Mouse (Mus musculus) midbrain, postnatal 0 days (tissue): ENCODE results near the gene Tekt3. TPM values are rescaled to one million over a fixed set of nuclear protein-coding genes. Genes with fewer than 3 reads are reported as not detected.

ENCODE experiments used
- ATAC-seq: fragments of 200-750 bp; cut with Nextera tagmentation; 2 replicates; pipeline ENCODE4 v1.8.0; 2017; ENCODE audit warnings: moderate number of reproducible peaks, mild to moderate bottlenecking, moderate TSS enrichment, moderate library complexity; ENCODE audit not compliant: low FRiP score
- DNase-seq: peaks from one replicate; pipeline ENCODE4 v3.0.0-alpha.2; 2015; ENCODE audit warnings: low spot score
- H3K27ac ChIP-seq: fragments of 300-500 bp; sonication (generic); 2 replicates; pipeline ENCODE4 v1.5.1; 2014; ENCODE audit warnings: low read depth, mild to moderate bottlenecking, low read length, mixed read lengths
- H3K27me3 ChIP-seq: fragments of 300-500 bp; sonication (generic); 2 replicates; pipeline ENCODE4 v1.6.1; 2014; ENCODE audit warnings: low read length, control low read depth, mixed read lengths; ENCODE audit not compliant: insufficient read depth
- H3K36me3 ChIP-seq: fragments of 300-500 bp; sonication (generic); 2 replicates; pipeline ENCODE4 v1.6.1; 2014; ENCODE audit warnings: low read length, control low read depth, mixed read lengths; ENCODE audit not compliant: insufficient read depth
- H3K4me1 ChIP-seq: fragments of 300-500 bp; sonication (generic); 2 replicates; pipeline ENCODE4 v1.6.1; 2014; ENCODE audit warnings: mild to moderate bottlenecking, control low read depth, antibody characterized with exemption, low read length, mixed read lengths; ENCODE audit not compliant: insufficient read depth
- H3K4me2 ChIP-seq: fragments of 300-500 bp; sonication (generic); 2 replicates; pipeline ENCODE4 v1.6.1; 2014; ENCODE audit warnings: low read depth, mild to moderate bottlenecking, low read length, mixed read lengths; ENCODE audit not compliant: poor library complexity, severe bottlenecking
- H3K4me3 ChIP-seq: fragments of 300-500 bp; sonication (generic); 2 replicates; pipeline ENCODE4 v1.5.1; 2014; ENCODE audit warnings: low read depth, mild to moderate bottlenecking, low read length, moderate library complexity
- H3K9ac ChIP-seq: fragments of 300-500 bp; sonication (generic); replicated peaks from 2 replicates; pipeline ENCODE4 v1.6.1; 2014; ENCODE audit warnings: mild to moderate bottlenecking, low read length, moderate library complexity, mixed read lengths; ENCODE audit not compliant: poor library complexity, severe bottlenecking
- H3K9me3 ChIP-seq: fragments of 300-500 bp; sonication (generic); 2 replicates; pipeline ENCODE4 v1.6.1; 2016; ENCODE audit warnings: low read length, control low read depth
- CTCF ChIP-seq: IDR thresholded peaks from 2 replicates; pipeline ENCODE4 v1.5.1; 2016; ENCODE audit warnings: antibody characterized with exemption, mild to moderate bottlenecking
- WGBS: fragments of 180-500 bp; shearing (Covaris S2); extraction: QIAGEN DNeasy Blood & Tissue Kit; methylation state at CpG from one replicate; pipeline ENCODE4 v1.1.7; 2014; 5-methylcytosine and 5-hydroxymethylcytosine counted together
- polyA plus RNA-seq: library from polyadenylated mRNA; unstranded; fragments of >200 nt; fragmentation: Nextera tagmentation; extraction: Ambion mirVana; gene quantifications from 2 replicates; pipeline ENCODE4 v1.2.1, GENCODE M21; 2015
- total RNA-seq: library from RNA; depleted of rRNA; stranded (reverse); fragments of >200 nt; gene quantifications from 2 replicates; pipeline ENCODE4 v1.2.3, GENCODE M21; 2014

Tekt3 gene
- total and polyA plus RNA-seq, 2 experiments from 2014 or later, result 0.20 TPM; not detected in 1

DNA sequence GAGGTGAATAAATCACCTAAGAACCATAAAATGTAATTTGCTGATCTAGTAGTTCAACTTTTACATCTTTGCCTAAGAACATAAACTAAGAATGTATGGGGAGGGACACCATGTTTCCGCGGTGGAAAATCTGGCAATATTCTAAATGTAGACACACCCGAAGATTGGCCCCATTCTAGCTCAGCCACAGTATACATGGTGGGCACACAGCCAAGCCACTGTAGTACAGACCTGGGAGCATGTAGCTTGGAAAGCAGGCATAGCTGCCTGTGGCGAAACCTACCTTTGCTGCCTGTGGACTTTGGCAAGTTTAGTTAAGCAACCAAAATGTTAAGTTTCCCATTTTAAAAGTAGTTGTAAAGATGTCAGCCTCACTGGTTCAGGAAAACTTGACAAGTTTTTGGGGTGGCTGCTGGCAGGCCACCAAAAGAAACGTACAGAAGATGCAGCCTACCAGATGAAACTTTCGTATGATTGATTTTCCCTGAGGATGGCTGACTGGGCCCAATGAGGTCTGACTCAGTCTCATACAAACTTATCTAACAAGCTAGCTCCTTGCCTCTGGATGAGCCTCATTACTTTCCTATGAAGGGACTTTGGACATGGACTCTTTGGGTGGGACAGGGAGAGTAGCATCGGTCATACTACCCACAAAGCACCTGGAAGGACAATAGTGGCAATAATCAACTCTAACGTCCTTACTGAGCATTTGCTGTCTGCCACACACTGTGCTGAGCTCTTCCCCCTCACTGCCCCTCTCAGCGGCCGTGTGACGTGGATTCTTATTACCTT, 25.8 kb upstream of the Tekt3 start:
- 87% methylated on average over 11 of the region's 11 CpGs for WGBS
- H3K36me3 ChIP-seq, result no peaks in the 10 kb centered on the region

DNA sequence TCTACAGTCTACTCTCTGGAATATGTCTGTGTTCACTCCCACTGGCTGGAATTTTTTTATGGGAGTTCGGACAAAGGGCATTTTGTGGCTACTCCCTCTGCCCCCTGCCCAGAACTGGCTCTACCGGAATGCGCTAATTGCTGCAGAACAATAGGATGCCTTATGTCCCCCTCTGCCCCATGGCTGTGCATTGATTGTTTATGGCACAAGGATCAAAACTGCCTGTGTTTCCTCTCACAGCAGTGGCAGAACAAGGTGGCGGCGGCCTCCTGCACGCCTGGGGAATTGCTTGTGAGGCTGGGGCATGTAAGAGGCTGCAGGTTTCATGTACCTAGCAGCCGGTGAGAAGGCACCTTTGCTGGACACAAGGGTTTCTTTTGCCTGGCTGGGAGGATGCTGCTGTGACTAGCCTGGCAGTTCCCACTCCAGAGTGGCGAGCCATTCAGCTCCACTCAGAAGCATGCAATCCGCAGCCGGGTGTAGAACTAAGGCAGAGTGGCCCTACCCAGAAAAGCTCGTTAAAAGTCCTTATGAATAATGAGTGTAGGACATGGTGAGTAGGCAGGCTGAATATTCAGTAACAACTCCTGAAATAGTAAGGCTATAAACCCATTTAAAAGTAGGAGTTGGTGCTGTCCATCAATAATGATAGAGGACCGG, 21.3 kb upstream of the Tekt3 start:
- Histone ChIP-seq H3K9me3 (no peaks in the 10 kb centered on the region), H3K27me3 (no peaks in the 10 kb centered on the region), H3K4me1 (no peaks in the 10 kb centered on the region), H3K4me2 (no peak overlapping the region), H3K27ac (no peak overlapping the region), H3K36me3 (no peaks in the 10 kb centered on the region), H3K4me3 (no peak overlapping the region), H3K9ac (no peak overlapping the region)
- DNase-seq (no peak), ATAC-seq (no peak)
- no peak for TF ChIP-seq CTCF
- WGBS, result 63% methylated on average over 12 of the region's 12 CpGs

More for the DNA sequence above, 25.8 kb upstream of the Tekt3 start:
- 0 out of 2 replicates have a peak, but pooled peaks cover 4% of the 10 kb centered on the region for H3K9me3 ChIP-seq
- ATAC-seq, result no peak
- no peak for TF ChIP-seq CTCF
- no peak overlapping the region for H3K4me3 ChIP-seq
- no peak overlapping the region for H3K4me2 ChIP-seq
- no peaks in the 10 kb centered on the region for H3K27me3 ChIP-seq
- no peaks in the 10 kb centered on the region for H3K4me1 ChIP-seq
- DNase-seq, result no peak
- no peak overlapping the region for H3K9ac ChIP-seq
- H3K27ac ChIP-seq, result no peak overlapping the region

DNA sequence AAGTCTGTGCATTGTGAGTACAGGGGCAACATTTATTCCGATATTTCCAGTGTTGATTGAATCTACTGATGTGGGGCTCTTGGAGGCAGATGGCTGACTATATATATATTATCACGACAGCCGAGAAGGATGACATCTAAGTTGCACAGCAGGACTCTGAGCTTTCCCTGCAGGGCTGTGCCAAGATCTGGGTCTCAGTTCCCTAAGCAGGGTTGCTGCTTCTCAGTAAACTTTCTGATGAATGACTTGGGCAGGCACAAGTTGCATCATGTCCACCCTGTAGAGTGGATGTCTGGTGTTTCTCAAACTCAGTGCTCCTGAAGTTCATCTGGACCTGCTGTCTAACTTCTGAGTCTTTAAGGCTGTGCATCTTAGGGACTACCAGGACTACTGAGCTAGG, 15.7 kb upstream of the Tekt3 start:
- Histone ChIP-seq H3K4me3 (no peak overlapping the region), H3K4me2 (no peak overlapping the region), H3K9ac (no peak overlapping the region), H3K9me3 (no peaks in the 10 kb centered on the region), H3K27ac (no peak overlapping the region), H3K36me3 (no peaks in the 10 kb centered on the region), H3K27me3 (no peaks in the 10 kb centered on the region), H3K4me1 (no peaks in the 10 kb centered on the region)
- TF ChIP-seq CTCF, result no peak
- no peak for ATAC-seq
- WGBS, result 80% methylated on average over 3 of the region's 3 CpGs
- DNase-seq, result no peak

DNA sequence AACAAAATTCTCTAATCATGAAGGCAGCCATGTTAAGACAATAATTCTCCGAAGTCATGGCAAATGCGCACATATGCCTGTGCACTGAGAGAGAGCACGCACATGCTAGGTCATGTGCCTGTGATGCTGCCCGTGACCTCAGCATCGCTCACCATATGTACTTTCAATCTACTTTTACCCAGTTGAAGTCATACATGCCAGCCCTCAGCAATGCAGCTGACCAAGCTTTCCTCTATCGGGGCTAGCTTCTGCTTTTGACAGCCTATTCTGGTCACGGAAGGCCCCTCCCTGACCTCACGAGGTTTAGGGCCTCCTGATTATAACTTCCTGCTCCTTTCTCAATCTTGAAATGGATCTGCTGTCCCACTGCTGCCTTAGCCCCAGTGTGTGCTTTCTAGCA, 15.1 kb upstream of the Tekt3 start:
- 93% methylated on average over 8 of the region's 8 CpGs for WGBS

DNA sequence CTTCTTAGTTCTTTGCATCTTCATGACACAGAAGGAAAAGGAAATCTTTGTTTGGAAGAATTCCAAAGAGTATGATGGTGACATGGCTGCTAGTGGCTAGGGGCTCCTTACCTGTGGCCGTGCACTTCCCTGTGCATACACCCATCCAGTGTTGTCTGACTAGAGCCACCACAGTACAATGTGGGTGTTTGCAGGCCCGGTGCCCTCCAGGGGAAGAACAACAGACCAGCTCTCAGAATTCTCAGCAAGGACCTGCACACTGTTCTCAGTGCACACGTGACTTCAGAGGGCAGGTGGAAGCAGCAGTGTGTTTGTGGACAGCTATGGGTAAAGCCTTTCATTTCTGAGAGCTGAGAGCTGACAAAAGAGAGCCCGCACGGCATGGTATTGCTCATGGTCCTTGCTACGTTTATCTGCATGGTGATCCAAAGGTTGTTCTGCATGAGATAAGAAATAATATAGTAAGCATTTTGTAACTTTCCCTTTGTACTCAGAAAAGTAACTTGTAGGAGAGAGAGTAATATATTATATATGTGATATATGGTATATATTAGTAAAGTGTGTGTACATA, 11.0 kb upstream of the Tekt3 start:
- no peak overlapping the region for H3K4me3 ChIP-seq
- H3K27me3 ChIP-seq, result no peaks in the 10 kb centered on the region
- H3K9ac ChIP-seq, result no peak overlapping the region
- 94% methylated on average over 6 of the region's 6 CpGs for WGBS
- ATAC-seq (no peak), DNase-seq (no peak)
- TF ChIP-seq CTCF, result no peak
- H3K4me2 ChIP-seq, result no peak overlapping the region
- H3K36me3 ChIP-seq, result no peaks in the 10 kb centered on the region
- no peaks in the 10 kb centered on the region for H3K9me3 ChIP-seq
- H3K4me1 ChIP-seq, result no peaks in the 10 kb centered on the region
- H3K27ac ChIP-seq, result no peak overlapping the region

More for the DNA sequence above, 15.1 kb upstream of the Tekt3 start:
- ATAC-seq (no peak), DNase-seq (no peak)
- TF ChIP-seq CTCF, result no peak
- H3K4me2 ChIP-seq, result no peak overlapping the region
- no peak overlapping the region for H3K9ac ChIP-seq
- no peak overlapping the region for H3K4me3 ChIP-seq
- no peaks in the 10 kb centered on the region for H3K27me3 ChIP-seq
- no peaks in the 10 kb centered on the region for H3K36me3 ChIP-seq
- H3K27ac ChIP-seq, result no peak overlapping the region
- no peaks in the 10 kb centered on the region for H3K4me1 ChIP-seq
- H3K9me3 ChIP-seq, result no peaks in the 10 kb centered on the region

DNA sequence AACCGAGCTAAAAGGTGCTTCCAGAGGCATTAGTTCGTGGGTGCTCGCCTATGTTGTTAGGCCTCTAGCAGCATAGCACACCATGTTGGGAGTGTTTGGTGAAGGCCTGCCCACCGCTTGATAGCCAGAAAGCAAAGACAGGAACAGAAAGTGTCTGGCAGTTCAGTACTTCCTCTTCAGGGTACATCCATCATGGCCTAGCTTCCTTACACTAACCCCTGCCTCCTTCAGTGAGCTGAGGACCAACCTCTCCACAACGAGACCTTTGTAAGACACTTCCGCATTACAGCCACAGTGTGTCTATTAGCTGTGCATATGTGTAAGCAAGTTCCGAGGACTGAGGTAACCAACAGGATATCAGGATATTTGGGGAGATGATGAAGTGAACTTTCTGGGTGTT, 10.4 kb upstream of the Tekt3 start:
- no peak overlapping the region for H3K4me3 ChIP-seq
- no peak overlapping the region for H3K27ac ChIP-seq
- no peaks in the 10 kb centered on the region for H3K9me3 ChIP-seq
- no peaks in the 10 kb centered on the region for H3K27me3 ChIP-seq
- WGBS, result 92% methylated on average over 7 of the region's 7 CpGs
- no peak overlapping the region for H3K4me2 ChIP-seq
- H3K36me3 ChIP-seq, result no peaks in the 10 kb centered on the region
- no peak overlapping the region for H3K9ac ChIP-seq
- TF ChIP-seq CTCF, result no peak
- no peaks in the 10 kb centered on the region for H3K4me1 ChIP-seq
- DNase-seq (no peak), ATAC-seq (no peak)
